Mouse (Mus musculus): ENCODE data around the gene Plppr2.

The Plppr2 gene

DNA sequence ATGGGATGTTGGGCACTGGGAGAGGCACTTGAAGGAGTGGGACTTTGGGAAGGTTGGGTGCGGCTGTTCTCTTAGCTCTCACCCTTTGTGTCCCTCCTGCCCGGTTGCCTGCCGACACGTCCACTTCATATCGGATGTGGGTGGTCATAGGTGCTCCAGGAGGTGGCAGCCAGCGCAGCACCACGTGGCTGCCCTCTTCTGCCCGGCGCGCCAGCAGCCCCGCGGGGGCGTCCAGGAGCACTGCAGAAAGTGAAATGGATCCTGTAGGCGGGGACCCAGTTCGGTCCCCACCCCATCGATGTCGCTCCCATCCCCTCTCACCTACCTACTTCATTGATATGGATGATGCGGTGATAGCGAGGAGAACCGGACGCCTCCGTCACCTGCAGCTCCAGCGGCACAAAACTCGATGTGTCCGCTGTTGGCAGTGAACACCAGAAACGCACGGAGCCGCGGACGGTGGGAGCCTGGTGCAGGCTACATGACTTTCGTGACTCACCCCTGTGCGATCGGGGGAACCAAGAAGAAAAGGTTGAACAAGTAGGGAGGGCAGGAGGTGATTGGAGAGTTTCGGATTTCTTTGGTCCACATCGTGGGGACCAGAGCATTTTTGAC lies 24.6 kb downstream of the Plppr2 start:
- in situ Hi-C loops (cut with MboI, MseI) = no loop called here

GRCm38 (mm10) chr9:21962010-21962409 lies 25.2 kb downstream of the Plppr2 start:
- in situ Hi-C loops (cut with MboI, MseI) = no loop called here

DNA sequence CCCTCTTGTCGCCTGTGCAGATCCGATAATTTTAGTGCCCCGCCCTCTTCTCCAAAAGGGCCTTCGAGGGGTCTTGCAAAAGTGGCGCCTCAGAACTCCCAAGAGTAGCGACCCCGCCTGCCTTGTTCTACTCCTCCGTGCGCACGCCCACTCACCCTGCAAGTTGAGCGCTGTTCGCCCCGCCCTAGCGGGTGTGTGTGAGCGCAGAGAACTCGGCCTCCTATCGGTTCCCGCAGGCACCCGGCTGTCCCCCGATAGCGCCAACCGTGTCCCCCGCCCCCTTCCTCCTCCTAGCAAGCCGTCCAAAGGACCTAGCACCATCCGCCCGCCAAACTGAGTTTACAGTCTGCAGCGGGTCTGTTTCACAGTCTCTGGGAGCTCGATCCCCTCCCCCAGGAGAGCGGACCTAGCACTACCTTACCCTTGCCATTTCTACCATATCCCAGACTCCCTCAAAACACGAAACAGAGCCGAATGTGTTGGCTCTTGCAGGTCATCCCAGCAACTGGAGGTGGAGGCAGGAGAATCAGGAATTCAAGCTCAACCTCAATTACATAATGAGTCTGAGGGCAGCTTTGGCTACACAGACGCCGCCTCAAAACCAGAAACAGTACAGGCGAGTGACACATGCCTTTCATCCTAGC lies 25.7 kb downstream of the Plppr2 start:
- in situ Hi-C loops (cut with MboI, MseI) = no loop called here

DNA sequence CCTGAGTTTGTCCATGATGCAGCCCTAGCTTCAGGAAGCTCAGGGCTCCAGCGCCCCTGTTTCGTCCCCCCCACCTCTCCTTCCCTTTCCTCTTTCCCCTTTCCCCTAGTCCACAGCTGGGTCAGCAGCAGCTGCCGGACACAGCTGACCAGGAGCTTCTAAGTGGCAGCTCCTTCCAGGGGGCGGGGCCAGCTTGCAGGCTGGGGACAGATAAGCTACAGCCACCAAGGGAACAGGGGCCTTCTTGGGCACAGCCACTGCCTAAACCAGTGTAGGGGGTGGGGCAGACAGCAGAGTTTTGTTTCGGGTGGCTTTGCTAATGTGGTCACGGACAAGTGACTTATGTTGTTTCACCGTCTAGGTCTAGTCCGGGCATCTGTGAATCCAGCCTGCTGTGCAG lies 26.6 kb downstream of the Plppr2 start, which contains the start of gene Epor:
Gene Epor (minus strand): TSS at position 90 of the 400 bp plus-strand sequence.
- in situ Hi-C loops (cut with MboI, MseI) = no loop called here

GRCm38 (mm10) chr9:21968883-21969282 lies 32.0 kb downstream of the Plppr2 start:
- in situ Hi-C loops (cut with MboI, MseI) = no loop called here

- in situ Hi-C loops (cut with MboI, MseI) = no loop called here
Observed at GRCm38 (mm10) chr9:21969304-21969703, 32.5 kb downstream of the Plppr2 start.

DNA sequence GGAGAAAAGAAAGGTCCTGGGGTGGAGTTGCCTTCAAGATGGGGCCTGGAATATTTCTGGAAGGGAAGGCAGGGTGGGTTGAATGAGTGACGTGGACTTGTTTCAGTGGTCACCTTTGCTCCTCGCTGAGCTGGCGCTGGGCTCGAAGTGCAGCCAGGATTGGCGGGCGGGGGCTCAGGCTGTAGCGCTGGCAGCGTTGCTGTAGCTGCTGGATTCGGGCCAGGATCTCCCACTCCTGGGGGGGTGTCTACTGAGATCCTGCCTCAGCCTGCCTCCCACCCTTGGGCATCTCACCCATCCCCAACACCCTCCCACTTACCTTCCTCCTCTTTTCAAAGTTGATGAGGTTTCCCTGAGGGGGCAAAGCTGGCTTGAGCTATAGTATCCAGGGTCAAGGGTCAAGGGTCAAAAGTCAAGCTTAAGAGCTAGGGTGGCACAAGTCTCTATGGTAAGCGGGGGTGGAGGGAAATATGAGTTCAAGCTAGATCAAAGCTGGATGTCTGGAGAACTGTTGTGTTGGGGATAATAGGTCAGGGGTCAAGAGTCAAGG lies 39.9 kb downstream of the Plppr2 start:
- in situ Hi-C loops (cut with MboI, MseI) = loop anchor here (5.0 kb wide), 1 partner anchor 166 kb away; no protein-coding TSS in a partner anchor

DNA sequence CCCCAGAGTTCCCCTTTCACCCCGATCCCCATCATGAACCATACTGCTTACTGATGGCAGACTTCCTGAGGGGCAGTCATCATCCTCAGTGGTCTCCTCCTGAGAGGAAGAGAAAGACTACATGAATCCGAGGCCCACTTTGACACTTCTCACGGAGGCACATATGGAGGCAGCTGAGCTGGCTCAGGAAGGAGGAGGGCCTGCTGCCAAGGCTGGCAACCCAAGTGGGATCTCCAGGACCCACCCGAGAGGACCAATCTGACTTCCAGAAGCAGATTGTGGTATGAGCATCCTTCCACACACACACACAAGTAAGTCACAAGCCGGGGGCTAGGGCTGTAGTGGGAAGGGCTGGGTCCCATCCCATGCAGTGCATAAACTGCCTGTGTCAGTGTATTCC lies 40.5 kb downstream of the Plppr2 start:
- in situ Hi-C loops (cut with MboI, MseI) = loop anchor here (5.0 kb wide), 1 partner anchor 165 kb away; no protein-coding TSS in a partner anchor

DNA sequence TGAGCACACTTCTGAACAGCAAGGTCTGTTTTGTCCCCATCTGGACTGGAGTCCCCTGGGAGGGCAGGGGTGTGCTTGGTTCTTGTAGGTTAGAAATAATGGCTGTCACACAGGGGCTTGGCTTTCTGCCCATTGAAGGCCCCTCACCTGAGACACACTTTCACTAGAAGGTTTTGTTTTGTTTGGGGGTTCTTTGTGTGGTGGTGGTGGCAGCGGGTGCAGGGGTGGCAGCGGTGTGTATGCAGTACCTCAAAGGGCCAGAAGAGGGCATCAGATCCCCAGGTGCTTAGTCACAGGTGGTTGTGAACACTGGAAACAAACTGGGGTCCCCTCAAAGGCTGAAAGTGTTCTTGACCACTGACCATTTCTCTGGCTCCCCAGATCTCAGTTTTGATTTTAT lies 41.1 kb downstream of the Plppr2 start:
- in situ Hi-C loops (cut with MboI, MseI) = loop anchor here (5.0 kb wide), 1 partner anchor 164 kb away; no protein-coding TSS in a partner anchor

DNA sequence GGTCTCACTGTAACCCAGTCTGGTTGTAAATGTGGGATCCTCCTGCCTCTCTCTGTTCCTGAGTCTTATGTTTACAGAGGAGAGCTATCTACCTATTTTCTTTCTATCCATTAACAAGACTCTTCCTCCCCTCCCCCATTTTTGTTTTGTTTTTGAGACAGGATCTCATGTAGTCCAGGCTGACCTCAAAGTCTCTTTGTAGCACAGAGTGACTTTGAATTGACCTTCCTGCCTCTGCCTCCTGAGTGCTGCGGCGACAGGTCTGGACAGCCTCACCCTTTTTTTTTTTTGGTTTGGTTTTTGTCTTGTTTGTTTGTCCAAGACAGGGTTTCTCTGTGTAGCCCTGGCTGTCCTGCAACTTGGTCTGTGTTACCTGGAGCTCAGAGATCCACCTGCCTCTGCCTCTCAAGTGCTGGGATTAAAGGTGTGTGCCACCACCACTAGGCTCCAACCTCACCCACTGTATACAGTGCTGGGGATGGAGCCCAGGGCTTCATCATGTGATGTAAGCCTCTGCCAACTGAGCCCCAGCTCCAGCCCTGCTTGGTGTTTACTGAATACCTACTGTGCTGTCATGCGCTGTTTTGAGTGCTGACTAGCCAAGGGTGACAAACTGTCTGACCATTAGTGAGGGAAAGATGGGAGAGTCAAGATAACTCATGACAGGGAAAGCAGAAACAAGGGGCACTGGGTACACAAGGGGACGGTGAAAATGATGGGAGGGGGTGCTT lies 41.7 kb downstream of the Plppr2 start:
- in situ Hi-C loops (cut with MboI, MseI) = loop anchor here (5.0 kb wide), 1 partner anchor 164 kb away; no protein-coding TSS in a partner anchor

DNA sequence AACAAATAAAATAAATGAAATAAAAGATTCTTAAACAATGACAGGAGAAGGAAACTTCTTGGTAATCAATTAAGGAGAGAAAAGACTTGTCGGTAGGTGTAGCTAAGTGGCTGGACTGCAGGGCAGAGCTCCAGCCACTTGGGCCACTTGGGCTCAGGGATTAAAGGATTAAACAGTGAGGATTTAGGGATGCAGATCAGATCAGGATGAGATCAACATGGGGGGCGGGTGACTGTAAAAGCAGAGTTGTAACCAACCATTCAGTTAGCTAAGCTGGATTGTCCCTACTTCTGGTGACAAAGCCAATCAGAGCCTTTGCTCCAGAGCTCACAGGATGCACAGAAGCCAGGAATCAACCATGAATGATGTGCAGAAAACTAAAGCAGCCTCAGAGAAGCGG lies 47.1 kb downstream of the Plppr2 start:
- in situ Hi-C loops (cut with MboI, MseI) = no loop called here

GRCm38 (mm10) chr9:21987592-21988342 lies 50.9 kb downstream of the Plppr2 start:
- in situ Hi-C loops (cut with MboI, MseI) = no loop called here

- in situ Hi-C loops (cut with MboI, MseI) = no loop called here
Observed at GRCm38 (mm10) chr9:21988421-21989101, 51.7 kb downstream of the Plppr2 start.

DNA sequence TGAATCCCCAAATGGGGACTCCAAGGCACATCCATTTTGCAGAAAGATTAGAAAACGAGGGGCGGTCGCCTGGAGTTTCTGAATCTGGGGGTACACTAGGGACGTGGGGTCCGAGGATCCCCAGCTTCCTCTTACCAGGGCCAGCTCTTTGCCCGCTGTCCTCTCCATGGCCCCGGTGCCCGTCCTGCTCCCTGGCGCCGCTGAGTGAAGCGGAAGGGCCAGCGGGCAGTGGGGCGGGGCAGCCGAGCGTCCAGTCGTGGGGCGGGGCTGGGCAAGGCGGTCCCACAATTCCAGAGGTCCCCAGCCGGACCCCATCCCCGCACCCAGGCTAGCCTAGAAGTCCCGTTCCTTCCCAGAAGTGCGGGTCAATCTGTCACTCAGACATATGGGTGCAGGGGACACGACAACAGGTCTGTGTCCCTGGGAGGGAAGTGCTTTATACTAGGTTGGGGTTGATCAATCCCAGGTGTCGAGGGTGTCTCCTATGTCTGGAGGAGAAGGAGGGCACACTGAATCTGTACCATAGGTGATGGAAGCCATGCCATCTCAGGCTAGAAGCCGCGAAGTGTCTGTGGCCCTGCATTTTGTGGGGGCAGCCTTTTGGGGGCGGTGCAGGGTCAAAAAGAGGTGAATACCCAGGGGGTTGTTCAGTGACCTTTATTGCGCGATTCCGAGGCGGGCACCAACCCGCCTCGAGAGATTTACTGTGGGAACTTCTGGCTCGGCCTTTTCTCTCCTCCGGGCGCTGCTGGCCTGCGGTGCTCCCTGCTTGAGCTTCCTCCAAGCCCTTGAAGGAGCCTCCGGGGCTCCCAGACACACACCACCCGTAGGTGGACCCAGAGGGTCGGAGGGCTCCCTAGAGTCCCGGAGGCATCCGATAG lies 52.6 kb downstream of the Plppr2 start, which contains the start of gene Rgl3:
Gene Rgl3 (minus strand): TSS at position 217 of the 881 bp plus-strand sequence.
- in situ Hi-C loops (cut with MboI, MseI) = no loop called here

- in situ Hi-C loops (cut with MboI, MseI) = no loop called here
Observed at GRCm38 (mm10) chr9:21992227-21992626, 55.4 kb downstream of the Plppr2 start.

DNA sequence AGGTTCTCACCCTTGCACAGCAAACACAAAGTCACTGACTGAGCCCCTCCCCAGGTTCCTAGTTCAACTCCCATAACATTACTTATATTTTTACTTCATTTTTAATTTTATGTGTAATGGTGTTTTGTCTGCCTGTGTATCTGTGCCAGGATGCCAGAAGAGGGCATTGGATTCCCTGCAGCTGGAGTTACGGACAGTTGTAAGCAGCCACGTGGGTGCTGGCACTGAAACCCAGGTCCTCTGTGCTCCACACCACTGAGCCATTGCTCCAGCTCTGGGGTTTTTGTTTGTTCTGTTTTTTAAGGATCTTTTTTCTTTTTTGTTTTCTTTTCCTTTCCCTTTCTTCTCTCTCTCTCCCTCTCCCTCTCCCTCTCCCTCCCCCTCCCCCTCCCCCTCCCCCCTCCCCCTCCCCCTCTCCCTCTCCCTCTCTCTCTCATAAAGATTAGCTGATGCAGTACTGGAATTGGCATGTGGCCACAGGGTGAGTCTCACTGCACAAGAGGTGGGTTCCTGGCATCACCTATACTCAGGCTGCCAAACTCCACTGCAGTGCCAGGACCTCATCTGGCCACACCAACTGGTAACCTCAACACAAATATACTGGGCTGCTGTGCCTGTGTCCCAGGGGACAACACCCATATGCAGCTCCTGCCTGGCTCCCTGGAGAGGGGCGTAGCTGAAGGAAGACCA lies 59.5 kb downstream of the Plppr2 start:
- in situ Hi-C loops (cut with MboI, MseI) = no loop called here
